Mouse (Mus musculus) erythroblast, embryonic 14.5 days (primary cell): ENCODE results near the gene Wfdc1. TPM values are rescaled to one million over a fixed set of nuclear protein-coding genes. Genes with fewer than 3 reads are reported as not detected.

ENCODE experiments used
- H3K27me3 ChIP-seq: 2 replicates; pipeline ENCODE4 v1.6.1; 2012; ENCODE audit warnings: inconsistent platforms; ENCODE audit not compliant: control insufficient read depth
- H3K36me3 ChIP-seq: 2 replicates; pipeline ENCODE4 v1.6.1; 2012; ENCODE audit warnings: mild to moderate bottlenecking, inconsistent platforms; ENCODE audit not compliant: control insufficient read depth
- H3K4me1 ChIP-seq: 2 replicates; pipeline ENCODE4 v1.6.1; 2012; ENCODE audit warnings: inconsistent platforms; ENCODE audit not compliant: control insufficient read depth
- H3K4me3 ChIP-seq: replicated peaks from 2 replicates; pipeline ENCODE3; 2012; ENCODE audit warnings: moderate library complexity, mild to moderate bottlenecking, inconsistent platforms
- H3K9me3 ChIP-seq: 2 replicates; pipeline ENCODE4 v1.6.1; 2012; ENCODE audit warnings: low read length, inconsistent platforms, mixed read lengths; ENCODE audit not compliant: control insufficient read depth
- GATA1 ChIP-seq: IDR thresholded peaks from 2 replicates; pipeline ENCODE4 v1.6.1; 2012; ENCODE audit warnings: low read length, inconsistent platforms, mixed read lengths
- TAL1 ChIP-seq: IDR thresholded peaks from 3 replicates; pipeline ENCODE4 v1.6.1; 2012; ENCODE audit warnings: low read length, inconsistent platforms, mixed read lengths
- polyA plus RNA-seq: library from polyadenylated mRNA; stranded (reverse); fragments of >175 nt; gene quantifications from 2 replicates; pipeline ENCODE4 v1.2.3, GENCODE M21; 2012

Gene Wfdc1
- polyA plus RNA-seq, 1 experiment: not detected

- no peak for TF ChIP-seq TAL1
- TF ChIP-seq GATA1: no peak
- peaks cover 6% of the 10 kb centered on the region for H3K27me3 ChIP-seq
- H3K36me3 ChIP-seq: no peaks in the 10 kb centered on the region
- no peaks in the 10 kb centered on the region for H3K9me3 ChIP-seq
- H3K4me3 ChIP-seq: no peak overlapping the region
- no peaks in the 10 kb centered on the region for H3K4me1 ChIP-seq
These were observed 49.1 kb downstream of the Wfdc1 start for GRCm38 (mm10) chr8:119715221-119715620.

DNA sequence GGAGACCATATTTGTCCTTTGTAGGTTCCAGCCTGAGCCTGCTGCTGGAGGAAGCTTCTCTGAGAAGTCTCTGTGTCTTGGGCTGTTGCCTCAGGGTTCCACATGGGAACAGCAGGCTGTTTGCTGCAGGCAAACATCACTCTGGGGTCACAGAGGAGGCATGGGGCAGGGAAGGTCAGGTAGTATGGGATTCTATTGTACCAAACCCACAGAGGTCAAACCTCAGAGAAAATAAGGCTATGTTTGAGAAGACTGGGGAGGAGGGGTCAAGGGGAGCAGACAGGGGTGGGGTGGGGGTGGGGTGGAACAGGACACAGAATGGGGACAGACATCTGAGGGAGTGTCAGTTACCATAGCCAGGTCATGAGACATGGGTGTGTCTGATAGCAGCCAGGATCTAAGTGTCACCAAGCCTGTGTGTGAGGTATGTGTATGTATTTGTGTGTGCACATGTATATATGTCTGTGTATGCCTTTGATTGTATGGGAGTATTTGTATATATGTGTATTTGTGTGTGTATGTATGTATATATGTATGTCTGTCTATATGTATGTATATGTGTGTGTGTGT, 50.6 kb downstream of the Wfdc1 start:
- no peak for TF ChIP-seq GATA1
- H3K36me3 ChIP-seq: no peaks in the 10 kb centered on the region
- H3K27me3 ChIP-seq: peaks cover 6% of the 10 kb centered on the region
- no peak overlapping the region for H3K4me3 ChIP-seq
- no peaks in the 10 kb centered on the region for H3K4me1 ChIP-seq
- H3K9me3 ChIP-seq: no peaks in the 10 kb centered on the region

GRCm38 (mm10) chr8:119717765-119718164, 51.6 kb downstream of the Wfdc1 start:
- H3K4me3 ChIP-seq: no peak overlapping the region
- H3K36me3 ChIP-seq: no peaks in the 10 kb centered on the region
- no peaks in the 10 kb centered on the region for H3K4me1 ChIP-seq
- H3K27me3 ChIP-seq: peaks cover 6% of the 10 kb centered on the region
- no peaks in the 10 kb centered on the region for H3K9me3 ChIP-seq
- TF ChIP-seq GATA1 (no peak), TAL1 (no peak)

- H3K4me1 ChIP-seq: no peaks in the 10 kb centered on the region
- TF ChIP-seq TAL1: no peak
- no peak for TF ChIP-seq GATA1
- H3K27me3 ChIP-seq: peaks cover 6% of the 10 kb centered on the region
- H3K9me3 ChIP-seq: no peaks in the 10 kb centered on the region
- no peaks in the 10 kb centered on the region for H3K36me3 ChIP-seq
- no peak overlapping the region for H3K4me3 ChIP-seq
These were observed 52.9 kb downstream of the Wfdc1 start for GRCm38 (mm10) chr8:119719011-119719501.

DNA sequence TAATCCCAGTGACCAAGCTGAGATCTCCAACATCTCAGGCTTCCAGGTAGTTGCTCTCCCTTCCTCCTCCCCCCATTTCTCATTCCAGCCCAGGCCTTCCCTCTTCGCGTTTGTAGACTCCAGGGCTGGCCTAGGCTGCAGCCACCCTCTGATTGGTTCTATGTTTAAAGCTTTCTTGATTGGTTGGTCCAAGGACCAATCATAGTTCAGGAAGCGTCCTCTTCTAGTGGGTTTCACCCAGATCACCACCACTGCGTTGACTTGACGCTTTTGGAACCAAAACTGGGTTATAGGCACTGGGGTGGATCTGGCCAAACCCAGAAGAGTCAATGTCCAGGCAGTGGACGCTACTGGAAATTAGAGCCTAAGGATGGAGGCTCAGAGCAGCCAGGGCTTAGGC, 56.2 kb downstream of the Wfdc1 start:
- Histone ChIP-seq H3K36me3 (no peaks in the 10 kb centered on the region), H3K4me3 (no peak overlapping the region), H3K27me3 (no peaks in the 10 kb centered on the region), H3K4me1 (peaks cover 14% of the 10 kb centered on the region), H3K9me3 (no peaks in the 10 kb centered on the region)
- TF ChIP-seq GATA1: no peak
- no peak for TF ChIP-seq TAL1

GRCm38 (mm10) chr8:119723676-119724075, 57.5 kb downstream of the Wfdc1 start:
- TF ChIP-seq GATA1: no peak
- no peak for TF ChIP-seq TAL1
- Histone ChIP-seq H3K4me3 (no peak overlapping the region), H3K36me3 (no peaks in the 10 kb centered on the region), H3K4me1 (peaks cover 14% of the 10 kb centered on the region), H3K9me3 (no peaks in the 10 kb centered on the region), H3K27me3 (no peaks in the 10 kb centered on the region)

DNA sequence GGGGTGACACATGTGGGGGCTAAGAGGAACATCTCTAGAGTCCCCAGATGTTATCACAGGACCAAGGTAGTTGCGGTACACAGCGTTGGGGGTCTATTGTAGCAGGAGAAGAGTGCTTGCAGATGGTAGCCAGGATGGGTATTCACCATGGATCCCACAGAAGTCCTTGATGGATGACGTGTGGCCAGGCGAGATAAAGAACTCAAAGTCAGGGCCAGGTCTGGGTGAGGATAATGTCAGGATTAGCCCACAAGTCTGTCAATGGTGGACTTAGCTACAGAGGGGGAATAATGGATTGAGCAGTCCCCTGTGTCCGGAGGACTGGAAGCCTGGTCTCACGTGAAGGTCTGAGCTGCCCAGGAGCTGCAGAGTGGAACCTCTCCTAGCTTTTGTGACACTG, 58.4 kb downstream of the Wfdc1 start:
- Histone ChIP-seq H3K4me3 (no peak overlapping the region), H3K36me3 (no peaks in the 10 kb centered on the region), H3K9me3 (no peaks in the 10 kb centered on the region), H3K4me1 (peaks cover 14% of the 10 kb centered on the region), H3K27me3 (no peaks in the 10 kb centered on the region)
- TF ChIP-seq TAL1 (no peak), GATA1 (no peak)

DNA sequence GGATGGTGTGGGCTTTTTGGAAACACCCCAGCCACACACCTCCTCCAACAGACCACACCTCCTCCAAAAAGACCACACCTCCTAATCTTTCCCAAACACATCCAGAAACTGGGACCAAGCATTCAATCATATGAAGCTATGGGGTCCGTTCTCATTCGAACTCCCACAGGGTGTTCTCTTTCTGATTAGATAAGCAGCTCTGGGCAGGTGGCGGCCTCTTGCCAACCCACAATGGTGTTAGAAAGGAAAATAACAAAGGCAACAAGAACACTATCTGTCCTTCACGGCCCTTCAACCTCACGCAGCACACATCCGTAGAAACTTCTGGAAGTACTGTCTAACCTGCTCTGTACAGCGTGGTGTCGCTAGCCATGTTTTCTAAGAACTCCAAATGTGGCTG, 60.9 kb downstream of the Wfdc1 start:
- Histone ChIP-seq H3K36me3 (no peaks in the 10 kb centered on the region), H3K27me3 (no peaks in the 10 kb centered on the region)

DNA sequence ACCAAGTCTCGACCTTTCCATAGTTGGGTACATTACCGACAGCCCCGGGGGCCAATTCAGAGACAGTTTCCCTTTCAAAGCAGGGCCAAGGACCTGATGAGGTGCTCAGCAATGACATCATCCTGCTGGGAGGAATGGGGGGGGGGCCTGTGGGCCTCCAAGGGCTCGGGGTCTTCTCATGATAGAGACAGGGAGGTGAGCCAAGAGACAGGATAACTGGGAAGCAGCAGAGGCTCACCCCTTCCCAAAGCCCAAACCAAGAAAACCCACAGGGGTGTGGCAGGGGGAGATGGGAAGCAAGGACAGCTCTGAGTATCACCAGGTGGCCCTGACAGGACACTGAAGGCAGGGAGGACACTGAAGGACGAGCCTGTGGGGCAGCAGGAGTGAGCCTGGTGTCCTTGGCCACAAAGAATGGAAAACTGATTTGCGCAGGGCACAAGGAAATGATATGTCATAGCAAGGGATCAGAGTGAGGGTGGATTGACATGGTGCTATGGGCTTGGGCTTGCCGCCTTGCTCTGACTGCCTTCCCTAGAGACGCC, 62.3 kb downstream of the Wfdc1 start:
- no peaks in the 10 kb centered on the region for H3K9me3 ChIP-seq
- H3K36me3 ChIP-seq: no peaks in the 10 kb centered on the region
- no peak for TF ChIP-seq TAL1
- no peak for TF ChIP-seq GATA1
- H3K4me1 ChIP-seq: peaks cover 14% of the 10 kb centered on the region
- H3K27me3 ChIP-seq: no peaks in the 10 kb centered on the region
- H3K4me3 ChIP-seq: no peak overlapping the region

More for the DNA sequence above, 60.9 kb downstream of the Wfdc1 start:
- Histone ChIP-seq H3K4me3 (no peak overlapping the region), H3K9me3 (no peaks in the 10 kb centered on the region), H3K4me1 (peaks cover 14% of the 10 kb centered on the region)
- TF ChIP-seq TAL1 (no peak), GATA1 (no peak)

- H3K27me3 ChIP-seq: no peaks in the 10 kb centered on the region
- H3K4me1 ChIP-seq: peaks cover 3% of the 10 kb centered on the region
- TF ChIP-seq TAL1: no peak
- TF ChIP-seq GATA1: no peak
- no peak overlapping the region for H3K4me3 ChIP-seq
- H3K36me3 ChIP-seq: no peaks in the 10 kb centered on the region
- H3K9me3 ChIP-seq: no peaks in the 10 kb centered on the region
These were observed 65.9 kb downstream of the Wfdc1 start for GRCm38 (mm10) chr8:119732072-119732471.
